Mouse (Mus musculus): ENCODE data around the gene Acot4. TPM values are rescaled to one million over a fixed set of nuclear protein-coding genes. Genes with fewer than 3 reads are reported as not detected.
"Not testable (repeated sequence)": the region's sequence is repeated elsewhere in the genome, so short reads cannot be mapped to it uniquely, and the experiment has no call there.

The Acot4 gene
- polyA plus RNA-seq, 1 experiment from 2014 or later = 0.12 TPM

DNA sequence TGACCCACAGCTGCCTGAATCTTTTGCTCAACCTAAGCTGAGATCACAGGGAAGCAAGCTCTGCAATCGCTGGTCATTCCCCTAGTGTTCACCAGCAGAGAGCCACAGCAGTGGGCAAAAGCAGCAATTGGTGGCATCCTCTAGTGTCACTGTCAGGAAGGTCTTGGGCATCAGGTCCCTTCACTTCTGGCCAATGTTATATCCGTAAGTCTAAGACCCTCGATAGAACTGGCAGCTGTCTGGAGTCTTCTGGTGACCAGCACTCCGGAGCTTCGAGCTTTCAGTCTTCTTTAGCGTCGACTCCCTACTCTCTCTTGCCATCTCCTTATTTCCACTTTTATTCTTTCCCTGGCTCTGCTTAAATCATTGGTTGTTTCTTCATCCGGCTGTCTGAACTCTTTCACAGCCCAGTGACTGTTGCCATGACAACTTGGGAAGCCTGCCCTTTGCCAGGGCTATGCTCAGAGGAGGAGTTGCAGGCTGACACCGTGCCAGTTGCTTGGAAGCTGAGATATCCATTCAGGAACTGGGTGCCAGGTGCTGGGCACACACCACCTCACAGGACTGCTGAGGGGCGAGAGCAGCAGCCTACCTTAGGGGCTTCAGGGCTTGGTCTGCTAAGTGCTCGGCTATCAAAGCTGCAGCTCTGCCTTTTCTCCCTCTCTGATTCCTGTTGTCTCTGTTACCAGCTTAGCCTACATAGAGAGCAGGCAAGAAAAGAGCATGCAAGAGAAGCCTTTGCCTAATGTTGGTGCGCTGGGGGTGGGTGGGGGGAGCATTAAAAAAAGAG lies 26.7 kb upstream of the Acot4 start:
- peak; percentile 93 for DNase-seq (ENCODE audit: low spot score)

GRCm38 (mm10) chr12:84013130-84013529 lies 25.0 kb upstream of the Acot4 start:
- H3K27ac ChIP-seq (ENCODE audit: low read length) = no peak overlapping the region
- H3K36me3 ChIP-seq (ENCODE audit: insufficient read depth, low read length) = no peaks in the 10 kb centered on the region; the same call in 1 of the 2 replicates
- H3K27me3 ChIP-seq (replicated peaks; ENCODE audit: insufficient read depth, low read length) = no peaks in the 10 kb centered on the region
- DNase-seq (ENCODE audit: low spot score) = peak; percentile 19
- TF ChIP-seq EP300 (IDR thresholded peaks at IDR 0.05) (no peak), CTCF (IDR thresholded peaks at IDR 0.05) (peak; percentile 53)
- H3K9me3 ChIP-seq (ENCODE audit: low read length) = no peaks in the 10 kb centered on the region
- ATAC-seq = no peak
- 62% methylated on average over 6 of the region's 6 CpGs for WGBS
- H3K4me1 ChIP-seq (ENCODE audit: insufficient read depth, low read depth, low read length) = peaks cover 5% of the 10 kb centered on the region; the same call in 1 of the 2 replicates
- no peak overlapping the region for H3K4me3 ChIP-seq (ENCODE audit: low read depth, low read length)
- H3K4me2 ChIP-seq (replicated peaks; ENCODE audit: low read depth, low read length) = no peak overlapping the region
- no peak overlapping the region for H3K9ac ChIP-seq (replicated peaks; ENCODE audit: low read depth)

More for the DNA sequence above, 26.7 kb upstream of the Acot4 start:
- Histone ChIP-seq H3K27me3 (replicated peaks; ENCODE audit: insufficient read depth, low read length) (no peaks in the 10 kb centered on the region), H3K4me2 (replicated peaks; ENCODE audit: low read depth, low read length) (peak overlapping the region; percentile 55), H3K27ac (ENCODE audit: low read length) (peak overlapping the region; percentile 72; the same call in 1 of the 2 replicates), H3K9ac (replicated peaks; ENCODE audit: low read depth) (no peak overlapping the region), H3K4me3 (ENCODE audit: low read depth, low read length) (peak overlapping the region; percentile 41), H3K4me1 (ENCODE audit: insufficient read depth, low read depth, low read length) (peaks cover 5% of the 10 kb centered on the region; the same call in 1 of the 2 replicates), H3K9me3 (ENCODE audit: low read length) (no peaks in the 10 kb centered on the region), H3K36me3 (ENCODE audit: insufficient read depth, low read length) (no peaks in the 10 kb centered on the region; the same call in 1 of the 2 replicates)
- WGBS = 38% methylated on average over 12 of the region's 12 CpGs
- peak; percentile 9; the same call in 1 of the 2 replicates for TF ChIP-seq CTCF (IDR thresholded peaks at IDR 0.05)
- no peak for TF ChIP-seq EP300 (IDR thresholded peaks at IDR 0.05)
- peak; percentile 60 for ATAC-seq

DNA sequence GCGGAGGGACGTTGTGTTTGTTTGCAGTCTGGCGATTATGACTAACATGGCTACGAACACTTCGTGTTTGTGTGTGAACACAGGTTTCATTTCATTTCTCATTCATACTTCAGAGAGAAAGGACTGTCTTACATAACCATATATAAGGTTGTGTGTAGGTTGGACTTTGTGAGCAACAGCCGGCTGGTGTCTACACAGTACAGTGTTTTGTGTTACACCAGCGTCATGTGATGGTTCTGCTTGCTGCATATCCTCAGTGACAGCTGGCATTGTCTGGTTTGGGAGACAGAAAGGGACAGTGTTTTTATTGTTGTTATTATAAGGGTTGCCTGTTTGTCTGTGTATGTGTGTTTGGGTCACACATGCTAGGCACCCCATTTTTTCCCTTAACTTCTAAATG lies 24.5 kb upstream of the Acot4 start:
- Histone ChIP-seq H3K4me1 (ENCODE audit: insufficient read depth, low read depth, low read length) (peaks cover 5% of the 10 kb centered on the region; the same call in 1 of the 2 replicates), H3K36me3 (ENCODE audit: insufficient read depth, low read length) (no peaks in the 10 kb centered on the region; the same call in 1 of the 2 replicates), H3K9ac (replicated peaks; ENCODE audit: low read depth) (no peak overlapping the region), H3K27me3 (replicated peaks; ENCODE audit: insufficient read depth, low read length) (no peaks in the 10 kb centered on the region), H3K9me3 (ENCODE audit: low read length) (no peaks in the 10 kb centered on the region), H3K4me3 (ENCODE audit: low read depth, low read length) (no peak overlapping the region), H3K4me2 (replicated peaks; ENCODE audit: low read depth, low read length) (no peak overlapping the region), H3K27ac (ENCODE audit: low read length) (no peak overlapping the region)
- TF ChIP-seq EP300 (IDR thresholded peaks at IDR 0.05) = no peak
- no peak for TF ChIP-seq CTCF (IDR thresholded peaks at IDR 0.05)
- no peak for ATAC-seq
- DNase-seq (ENCODE audit: low spot score) = no peak
- 91% methylated on average over 7 of the region's 7 CpGs for WGBS

GRCm38 (mm10) chr12:84020528-84020927 lies 17.7 kb upstream of the Acot4 start:
- not testable (repeated sequence) for H3K27ac ChIP-seq (ENCODE audit: low read length)
- 20% methylated on average over 7 of the region's 7 CpGs for WGBS
- peak; percentile 92 for DNase-seq (ENCODE audit: low spot score)

GRCm38 (mm10) chr12:84022266-84022665 lies 15.9 kb upstream of the Acot4 start:
- not testable (repeated sequence) for H3K27ac ChIP-seq (ENCODE audit: low read length); H3K4me1 ChIP-seq (ENCODE audit: insufficient read depth, low read depth, low read length); ATAC-seq; H3K4me3 ChIP-seq (ENCODE audit: low read depth, low read length); H3K9ac ChIP-seq (replicated peaks; ENCODE audit: low read depth); DNase-seq (ENCODE audit: low spot score); H3K4me2 ChIP-seq (replicated peaks; ENCODE audit: low read depth, low read length); H3K36me3 ChIP-seq (ENCODE audit: insufficient read depth, low read length); H3K27me3 ChIP-seq (replicated peaks; ENCODE audit: insufficient read depth, low read length); H3K9me3 ChIP-seq (ENCODE audit: low read length)
- 84% methylated on average over 4 of the region's 4 CpGs for WGBS

More at GRCm38 (mm10) chr12:84020528-84020927, 17.7 kb upstream of the Acot4 start:
- peak; percentile 91 for ATAC-seq
- H3K9me3 ChIP-seq (ENCODE audit: low read length); H3K27me3 ChIP-seq (replicated peaks; ENCODE audit: insufficient read depth, low read length); H3K4me3 ChIP-seq (ENCODE audit: low read depth, low read length); H3K4me1 ChIP-seq (ENCODE audit: insufficient read depth, low read depth, low read length); H3K36me3 ChIP-seq (ENCODE audit: insufficient read depth, low read length); H3K9ac ChIP-seq (replicated peaks; ENCODE audit: low read depth); H3K4me2 ChIP-seq (replicated peaks; ENCODE audit: low read depth, low read length): not testable (repeated sequence)

DNA sequence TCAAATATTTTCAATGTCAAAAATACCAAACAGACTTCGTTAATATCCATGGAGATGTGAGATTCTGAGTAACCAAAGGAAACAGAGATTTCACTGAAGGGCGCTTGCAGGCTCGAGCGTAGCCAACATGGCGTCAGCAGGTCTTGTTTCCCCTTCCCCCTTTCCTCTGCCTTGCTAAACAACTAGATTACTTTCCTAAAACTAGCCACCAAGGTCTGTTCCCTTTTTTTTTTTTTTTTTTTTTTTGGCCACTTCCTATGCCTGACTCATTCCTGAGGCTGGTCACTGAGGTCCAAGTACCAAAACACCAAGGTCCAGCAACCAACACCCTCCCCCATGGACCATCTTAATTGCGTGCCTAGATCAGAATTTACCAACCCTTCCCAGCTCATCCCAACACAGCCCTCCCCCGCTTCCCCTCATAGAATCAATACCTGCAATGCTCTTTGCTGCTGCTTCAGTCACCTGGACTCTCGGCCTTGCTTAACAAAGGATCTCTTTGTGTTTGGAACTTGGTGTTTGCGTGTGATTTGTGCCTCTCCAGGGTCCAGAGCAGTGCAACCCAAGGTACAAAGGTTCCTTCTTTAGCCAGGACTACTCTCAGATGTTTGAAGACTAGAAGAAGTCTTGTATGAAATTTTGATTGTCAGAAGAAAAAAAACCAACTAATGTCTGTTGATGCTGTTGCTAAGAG lies 15.0 kb upstream of the Acot4 start:
- no peak overlapping the region for H3K27ac ChIP-seq (ENCODE audit: low read length)
- no peak overlapping the region for H3K4me3 ChIP-seq (ENCODE audit: low read depth, low read length)
- H3K9me3 ChIP-seq (ENCODE audit: low read length) = no peaks in the 10 kb centered on the region
- H3K9ac ChIP-seq (replicated peaks; ENCODE audit: low read depth) = no peak overlapping the region
- H3K4me2 ChIP-seq (replicated peaks; ENCODE audit: low read depth, low read length) = no peak overlapping the region
- ATAC-seq = no peak
- H3K4me1 ChIP-seq (ENCODE audit: insufficient read depth, low read depth, low read length) = no peaks in the 10 kb centered on the region
- WGBS = 72% methylated on average over 9 of the region's 9 CpGs
- TF ChIP-seq EP300 (IDR thresholded peaks at IDR 0.05) (no peak), CTCF (IDR thresholded peaks at IDR 0.05) (no peak)
- peak; percentile 9 for DNase-seq (ENCODE audit: low spot score)
- no peaks in the 10 kb centered on the region for H3K36me3 ChIP-seq (ENCODE audit: insufficient read depth, low read length)
- H3K27me3 ChIP-seq (replicated peaks; ENCODE audit: insufficient read depth, low read length) = no peaks in the 10 kb centered on the region
